Mouse (Mus musculus): ENCODE measurements around the gene Wnt3a. TPM values are rescaled to one million over a fixed set of nuclear protein-coding genes. Genes with fewer than 3 reads are reported as not detected.

Wnt3a gene
- total and polyA plus RNA-seq, 2 experiments from 2014 or later: 0.16 TPM; not detected in 1

DNA sequence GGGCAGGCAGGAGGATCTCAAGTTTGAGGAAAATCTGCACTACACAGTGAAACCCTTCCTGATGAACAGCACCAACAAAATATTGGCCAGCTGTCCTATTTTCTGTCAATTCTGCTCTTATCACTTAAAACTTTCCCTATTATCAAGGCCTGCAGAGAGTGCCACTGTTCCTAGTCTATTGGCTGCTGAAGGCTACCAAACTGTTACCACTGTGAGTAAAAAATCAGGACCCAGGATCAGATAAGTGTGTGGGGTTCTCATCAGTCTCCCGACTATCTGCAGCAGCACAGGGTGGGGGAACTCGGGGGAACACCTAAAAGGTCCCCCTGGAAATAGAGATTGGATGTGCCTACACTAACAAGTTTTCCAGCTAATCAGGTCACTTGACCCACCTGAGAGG is 65.4 kb downstream of the Wnt3a start:
- Histone ChIP-seq H3K27me3 (ENCODE audit: insufficient read depth, low read length) (no peaks in the 10 kb centered on the region), H3K36me3 (ENCODE audit: insufficient read depth, low read length) (no peaks in the 10 kb centered on the region), H3K4me1 (ENCODE audit: insufficient read depth, low read length) (peaks cover 15% of the 10 kb centered on the region), H3K9me3 (ENCODE audit: low read length) (no peaks in the 10 kb centered on the region), H3K4me2 (ENCODE audit: low read depth, low read length, poor library complexity, severe bottlenecking) (no peak overlapping the region), H3K4me3 (ENCODE audit: low read depth, low read length) (no peak overlapping the region), H3K27ac (ENCODE audit: low read depth, low read length) (no peak overlapping the region), H3K9ac (replicated peaks; ENCODE audit: low read length, poor library complexity, severe bottlenecking) (no peak overlapping the region)
- TF ChIP-seq CTCF (IDR thresholded peaks at IDR 0.05): no peak
- no peak for DNase-seq (ENCODE audit: low spot score)
- 90% methylated on average over 2 of the region's 2 CpGs for WGBS
- no peak for ATAC-seq (ENCODE audit: low FRiP score)

- ATAC-seq (ENCODE audit: low FRiP score): no peak
- peaks cover 15% of the 10 kb centered on the region for H3K4me1 ChIP-seq (ENCODE audit: insufficient read depth, low read length)
- 70% methylated on average over 2 of the region's 2 CpGs for WGBS
These were observed 66.1 kb downstream of the Wnt3a start for GRCm38 (mm10) chr11:59224470-59224869.

GRCm38 (mm10) chr11:59224025-59224424 is 66.5 kb downstream of the Wnt3a start:
- H3K9ac ChIP-seq (replicated peaks; ENCODE audit: low read length, poor library complexity, severe bottlenecking): no peak overlapping the region
- H3K4me2 ChIP-seq (ENCODE audit: low read depth, low read length, poor library complexity, severe bottlenecking): no peak overlapping the region
- no peak for DNase-seq (ENCODE audit: low spot score)
- 92% methylated on average over 3 of the region's 3 CpGs for WGBS
- ATAC-seq (ENCODE audit: low FRiP score): no peak
- H3K36me3 ChIP-seq (ENCODE audit: insufficient read depth, low read length): no peaks in the 10 kb centered on the region
- no peak overlapping the region for H3K27ac ChIP-seq (ENCODE audit: low read depth, low read length)
- H3K9me3 ChIP-seq (ENCODE audit: low read length): no peaks in the 10 kb centered on the region
- no peak for TF ChIP-seq CTCF (IDR thresholded peaks at IDR 0.05)
- H3K4me3 ChIP-seq (ENCODE audit: low read depth, low read length): no peak overlapping the region
- H3K27me3 ChIP-seq (ENCODE audit: insufficient read depth, low read length): no peaks in the 10 kb centered on the region
- H3K4me1 ChIP-seq (ENCODE audit: insufficient read depth, low read length): peaks cover 15% of the 10 kb centered on the region

More at GRCm38 (mm10) chr11:59224470-59224869, 66.1 kb downstream of the Wnt3a start:
- no peak for DNase-seq (ENCODE audit: low spot score)
- no peak overlapping the region for H3K9ac ChIP-seq (replicated peaks; ENCODE audit: low read length, poor library complexity, severe bottlenecking)
- no peak overlapping the region for H3K4me2 ChIP-seq (ENCODE audit: low read depth, low read length, poor library complexity, severe bottlenecking)
- H3K27me3 ChIP-seq (ENCODE audit: insufficient read depth, low read length): no peaks in the 10 kb centered on the region
- H3K36me3 ChIP-seq (ENCODE audit: insufficient read depth, low read length): no peaks in the 10 kb centered on the region
- H3K4me3 ChIP-seq (ENCODE audit: low read depth, low read length): no peak overlapping the region
- TF ChIP-seq CTCF (IDR thresholded peaks at IDR 0.05): no peak
- H3K9me3 ChIP-seq (ENCODE audit: low read length): no peaks in the 10 kb centered on the region
- no peak overlapping the region for H3K27ac ChIP-seq (ENCODE audit: low read depth, low read length)

DNA sequence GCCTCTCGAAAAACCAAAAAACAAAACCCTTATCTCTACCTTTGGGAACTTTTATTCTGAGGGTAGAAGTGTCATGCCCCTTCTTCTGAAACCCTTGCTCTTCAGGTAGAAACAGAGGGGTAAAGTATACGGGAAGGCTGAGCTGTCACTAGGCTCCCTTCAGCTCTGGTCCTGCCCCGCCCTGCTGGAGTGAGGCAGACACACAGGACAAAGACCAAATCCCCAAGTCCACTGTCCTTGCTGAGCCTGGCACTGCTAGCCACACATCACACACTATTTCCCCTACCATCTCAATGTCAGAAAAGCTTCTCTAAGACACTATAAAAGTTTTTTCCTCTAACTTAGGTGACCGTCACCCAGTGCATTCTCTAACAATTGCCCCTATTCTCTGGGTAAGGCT is 68.2 kb downstream of the Wnt3a start:
- peaks cover 15% of the 10 kb centered on the region for H3K4me1 ChIP-seq (ENCODE audit: insufficient read depth, low read length)
- H3K4me3 ChIP-seq (ENCODE audit: low read depth, low read length): no peak overlapping the region
- H3K4me2 ChIP-seq (ENCODE audit: low read depth, low read length, poor library complexity, severe bottlenecking): no peak overlapping the region
- H3K9me3 ChIP-seq (ENCODE audit: low read length): no peaks in the 10 kb centered on the region
- TF ChIP-seq CTCF (IDR thresholded peaks at IDR 0.05): no peak
- WGBS: 88% methylated on average over 4 of the region's 4 CpGs
- no peak overlapping the region for H3K27ac ChIP-seq (ENCODE audit: low read depth, low read length)
- ATAC-seq (ENCODE audit: low FRiP score) (no peak), DNase-seq (ENCODE audit: low spot score) (no peak)
- no peaks in the 10 kb centered on the region for H3K27me3 ChIP-seq (ENCODE audit: insufficient read depth, low read length)
- no peak overlapping the region for H3K9ac ChIP-seq (replicated peaks; ENCODE audit: low read length, poor library complexity, severe bottlenecking)
- no peaks in the 10 kb centered on the region for H3K36me3 ChIP-seq (ENCODE audit: insufficient read depth, low read length)

DNA sequence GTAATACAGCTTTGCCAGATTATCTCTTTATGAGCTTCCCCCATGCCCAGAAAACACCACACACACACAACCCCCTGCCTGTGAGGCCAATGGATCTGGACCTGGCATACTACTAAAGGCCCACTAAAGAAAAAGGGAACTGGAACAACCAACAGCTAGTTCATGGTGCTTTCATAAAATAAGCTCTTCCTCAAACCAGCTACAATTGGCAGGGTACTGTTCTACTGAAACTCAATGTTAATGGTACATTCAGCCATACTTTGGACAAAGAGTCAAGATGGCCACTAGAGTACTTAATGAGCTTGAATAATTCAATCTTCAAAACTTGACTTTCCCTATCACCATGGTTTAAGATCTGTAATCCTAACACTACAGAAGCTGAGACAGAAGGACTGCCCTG is 68.9 kb downstream of the Wnt3a start:
- Histone ChIP-seq H3K27ac (ENCODE audit: low read depth, low read length) (no peak overlapping the region), H3K4me3 (ENCODE audit: low read depth, low read length) (no peak overlapping the region), H3K27me3 (ENCODE audit: insufficient read depth, low read length) (no peaks in the 10 kb centered on the region), H3K4me1 (ENCODE audit: insufficient read depth, low read length) (peaks cover 15% of the 10 kb centered on the region), H3K36me3 (ENCODE audit: insufficient read depth, low read length) (no peaks in the 10 kb centered on the region), H3K9me3 (ENCODE audit: low read length) (no peaks in the 10 kb centered on the region), H3K9ac (replicated peaks; ENCODE audit: low read length, poor library complexity, severe bottlenecking) (no peak overlapping the region), H3K4me2 (ENCODE audit: low read depth, low read length, poor library complexity, severe bottlenecking) (no peak overlapping the region)
- ATAC-seq (ENCODE audit: low FRiP score): no peak
- no peak for DNase-seq (ENCODE audit: low spot score)
- no peak for TF ChIP-seq CTCF (IDR thresholded peaks at IDR 0.05)

- Histone ChIP-seq H3K4me3 (ENCODE audit: low read depth, low read length) (no peak overlapping the region), H3K27me3 (ENCODE audit: insufficient read depth, low read length) (no peaks in the 10 kb centered on the region), H3K4me1 (ENCODE audit: insufficient read depth, low read length) (peaks cover 4% of the 10 kb centered on the region; the same call in 1 of the 2 replicates), H3K36me3 (ENCODE audit: insufficient read depth, low read length) (peaks cover 4% of the 10 kb centered on the region; the same call in 1 of the 2 replicates), H3K9me3 (ENCODE audit: low read length) (no peaks in the 10 kb centered on the region), H3K27ac (ENCODE audit: low read depth, low read length) (no peak overlapping the region), H3K4me2 (ENCODE audit: low read depth, low read length, poor library complexity, severe bottlenecking) (no peak overlapping the region), H3K9ac (replicated peaks; ENCODE audit: low read length, poor library complexity, severe bottlenecking) (no peak overlapping the region)
- ATAC-seq (ENCODE audit: low FRiP score): no peak
- TF ChIP-seq CTCF (IDR thresholded peaks at IDR 0.05): peak; percentile 52
- DNase-seq (ENCODE audit: low spot score): no peak
These were observed 71.5 kb downstream of the Wnt3a start for GRCm38 (mm10) chr11:59219064-59219463.
